Comparison of ENCODE assay signal across 19 mouse cellular contexts in genomic region chr17:62785781-62786601, GRCm38 (mm10).
"Had no signal": no experiment of that assay in that cellular context is flagged by ENCODE, and none has a peak within 500 bp of the region (broad histone marks: within the 10 kb centered on the region; RNA-seq: fewer than 3 reads in every experiment).

No protein-coding gene starts in this region.

- H3K27me3 ChIP-seq: lung, embryonic 15.5 days; megakaryocyte, embryonic 14.5 days; neural tube, embryonic 12.5 days; neural tube, embryonic 15.5 days had no signal

- DNase-seq: kidney, adult 18-20 months; kidney, adult 9 months; kidney, postnatal 14 days; kidney, postnatal 4 days; layer of hippocampus, adult 9-11 months; layer of hippocampus, postnatal 36 days; lung, adult 18-20 months; lung, postnatal 10 days; lung, postnatal 36 days; thymus, adult 18-20 months; thymus, postnatal 36 days had no signal

- H3K9me3 ChIP-seq: liver, embryonic 12.5 days; liver, embryonic 15.5 days; lung, embryonic 15.5 days; megakaryocyte, embryonic 14.5 days; neural tube, embryonic 12.5 days; neural tube, embryonic 15.5 days had no signal

- H3K36me3 ChIP-seq: liver, embryonic 12.5 days; liver, embryonic 15.5 days; lung, embryonic 15.5 days; neural tube, embryonic 12.5 days; neural tube, embryonic 15.5 days had no signal

- H3K27ac ChIP-seq: left cerebral cortex, adult 2 months; liver, embryonic 12.5 days; liver, embryonic 15.5 days; lung, embryonic 15.5 days; neural tube, embryonic 12.5 days; neural tube, embryonic 15.5 days had no signal

- ATAC-seq: intestine, embryonic 16.5 days; liver, embryonic 12.5 days had no signal

- H3K4me2 ChIP-seq: liver, embryonic 12.5 days; liver, embryonic 15.5 days; neural tube, embryonic 12.5 days; neural tube, embryonic 15.5 days had no signal

- H3K9ac ChIP-seq: liver, embryonic 12.5 days; liver, embryonic 15.5 days; lung, embryonic 15.5 days; neural tube, embryonic 12.5 days; neural tube, embryonic 15.5 days had no signal

- H3K4me3 ChIP-seq: left cerebral cortex, adult 2 months; liver, embryonic 12.5 days; liver, embryonic 15.5 days; lung, embryonic 15.5 days; megakaryocyte, embryonic 14.5 days; neural tube, embryonic 12.5 days; neural tube, embryonic 15.5 days had no signal

- H3K4me1 ChIP-seq: megakaryocyte, embryonic 14.5 days had no signal
